Mouse (Mus musculus): Measurements from ENCODE around the gene Cldn19.

Gene Cldn19

DNA sequence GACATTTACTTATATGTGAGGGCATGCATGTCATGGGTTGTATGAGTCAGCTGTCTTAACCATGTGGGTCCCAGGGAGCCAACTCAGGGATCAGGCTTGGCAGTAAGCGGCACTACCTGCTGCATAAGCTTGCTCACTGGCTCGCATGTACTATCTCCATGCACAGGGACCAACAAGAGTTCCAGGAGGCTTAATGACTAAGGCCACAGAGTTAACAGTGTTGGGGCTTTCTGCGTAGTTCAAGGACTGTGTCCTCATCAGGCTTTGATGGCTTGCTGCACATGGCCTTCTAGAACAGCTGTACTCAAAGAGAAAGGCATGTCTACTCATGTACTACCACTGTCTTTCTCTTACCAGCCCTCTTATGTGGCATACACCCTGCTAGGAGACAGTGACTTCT is 45.5 kb downstream of the Cldn19 start:
- no peak for DNase-seq (ENCODE audit: low spot score in 2 of 2)

DNA sequence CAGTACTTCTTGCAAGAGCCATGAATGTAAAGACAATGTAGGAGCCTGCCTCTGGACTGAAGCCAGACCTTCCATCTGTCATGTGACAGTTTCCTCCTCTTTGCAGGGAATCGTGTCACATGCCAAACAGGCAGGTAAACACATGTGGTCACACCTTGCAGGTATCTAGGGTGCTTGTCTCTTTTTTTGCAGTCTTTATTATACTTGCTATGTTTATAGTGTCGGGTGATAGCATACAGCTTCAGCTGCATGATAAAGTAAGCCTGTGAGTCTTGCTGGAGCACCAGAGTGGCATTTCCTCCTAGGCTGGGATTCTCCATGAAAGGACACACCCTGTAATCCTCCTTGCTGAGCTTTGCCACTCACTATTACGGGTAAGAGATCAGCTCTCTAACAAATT is 46.6 kb downstream of the Cldn19 start:
- DNase-seq (ENCODE audit: low spot score in 2 of 2) = no peak

GRCm38 (mm10) chr4:119303291-119303690 is 48.1 kb downstream of the Cldn19 start:
- no peak for DNase-seq (ENCODE audit: low spot score in 2 of 2)

- no peak for DNase-seq (ENCODE audit: low spot score in 2 of 2)
These were observed 50.2 kb downstream of the Cldn19 start for GRCm38 (mm10) chr4:119305418-119305817.
